Mouse (Mus musculus) embryonic facial prominence, embryonic 13.5 days (tissue): ENCODE results near the gene Rnf31. TPM values are rescaled to one million over a fixed set of nuclear protein-coding genes. Genes with fewer than 3 reads are reported as not detected.

Experiments
- ATAC-seq: fragments of 200-750 bp; cut with Nextera tagmentation; 2 replicates; pipeline ENCODE4 v1.8.0; 2017; ENCODE audit warnings: low read depth; ENCODE audit not compliant: insufficient number of reproducible peaks, insufficient read depth, low FRiP score, low TSS enrichment
- H3K27ac ChIP-seq: fragments of 300-500 bp; sonication (generic); 2 replicates; pipeline ENCODE4 v1.5.1; 2015; ENCODE audit warnings: moderate library complexity, mild to moderate bottlenecking, inconsistent platforms
- H3K27me3 ChIP-seq: fragments of 300-500 bp; sonication (generic); 2 replicates; pipeline ENCODE4 v1.6.1; 2015; ENCODE audit warnings: mild to moderate bottlenecking, inconsistent platforms
- H3K36me3 ChIP-seq: fragments of 300-500 bp; sonication (generic); 2 replicates; pipeline ENCODE4 v1.6.1; 2015; ENCODE audit warnings: mild to moderate bottlenecking, inconsistent platforms
- H3K4me1 ChIP-seq: fragments of 300-500 bp; sonication (generic); 2 replicates; pipeline ENCODE4 v1.6.1; 2015; ENCODE audit warnings: inconsistent platforms
- H3K4me2 ChIP-seq: fragments of 300-500 bp; sonication (generic); 2 replicates; pipeline ENCODE4 v1.6.1; 2015; ENCODE audit warnings: moderate library complexity, mild to moderate bottlenecking, inconsistent platforms
- H3K4me3 ChIP-seq: fragments of 300-500 bp; sonication (generic); 2 replicates; pipeline ENCODE4 v1.5.1; 2015; ENCODE audit warnings: mild to moderate bottlenecking, inconsistent platforms
- H3K9ac ChIP-seq: fragments of 300-500 bp; sonication (generic); 2 replicates; pipeline ENCODE4 v1.6.1; 2015; ENCODE audit warnings: mild to moderate bottlenecking, inconsistent platforms
- H3K9me3 ChIP-seq: fragments of 300-500 bp; sonication (generic); 2 replicates; pipeline ENCODE4 v1.6.1; 2016; ENCODE audit warnings: inconsistent platforms
- WGBS: fragments of 180-500 bp; shearing (Covaris S2); methylation state at CpG from one replicate; pipeline ENCODE4 v1.1.7; 2015; ENCODE audit warnings: mixed read lengths; 5-methylcytosine and 5-hydroxymethylcytosine counted together
- polyA plus RNA-seq: library from polyadenylated mRNA; unstranded; fragments of >200 nt; fragmentation: Nextera tagmentation; extraction: Ambion mirVana; gene quantifications from 2 replicates; pipeline ENCODE4 v1.2.1, GENCODE M21; 2015

Rnf31 gene
- polyA plus RNA-seq, 1 experiment from 2014 or later = 17.6 TPM

DNA sequence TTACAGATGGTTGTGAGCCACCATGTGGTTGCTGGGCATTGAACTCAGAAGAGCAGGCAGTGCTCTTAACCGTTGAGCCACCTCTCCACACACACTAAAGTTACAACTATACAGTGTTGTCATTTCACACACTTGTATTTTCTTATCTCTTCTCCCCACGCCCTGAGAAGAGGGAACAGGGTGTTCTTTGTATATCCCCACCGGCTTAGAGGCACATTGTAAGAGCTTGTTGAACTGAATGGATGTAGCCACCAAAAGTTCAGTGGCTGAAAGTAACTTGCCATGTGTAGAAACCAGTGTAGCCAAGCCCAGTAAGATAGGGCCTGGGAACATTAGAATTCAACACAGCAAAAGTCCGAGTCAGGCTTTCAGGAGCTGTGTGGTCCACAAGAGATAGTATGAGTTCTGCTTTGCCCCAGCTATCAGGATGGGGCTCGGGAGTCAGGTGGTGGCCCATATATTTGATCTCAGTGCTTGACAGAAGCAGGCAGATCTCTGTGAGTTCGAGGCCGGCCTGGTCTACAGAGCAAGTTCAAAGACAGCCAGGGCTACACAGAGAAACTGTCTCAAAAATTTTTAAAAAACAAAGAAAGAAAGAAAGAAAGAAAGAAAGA lies 23.2 kb downstream of the Rnf31 start:
- no peak overlapping the region for H3K4me3 ChIP-seq
- no peaks in the 10 kb centered on the region for H3K9me3 ChIP-seq
- 77% methylated on average over 7 of the region's 7 CpGs for WGBS
- peaks cover 6% of the 10 kb centered on the region; the same call in 1 of the 2 replicates for H3K4me1 ChIP-seq
- ATAC-seq = no peak
- H3K27ac ChIP-seq = no peak overlapping the region
- H3K9ac ChIP-seq = no peak overlapping the region
- H3K36me3 ChIP-seq = peaks cover 3% of the 10 kb centered on the region; the same call in 1 of the 2 replicates
- no peaks in the 10 kb centered on the region for H3K27me3 ChIP-seq
- no peak overlapping the region for H3K4me2 ChIP-seq

GRCm38 (mm10) chr14:55615876-55616275 lies 24.4 kb downstream of the Rnf31 start:
- no peaks in the 10 kb centered on the region for H3K36me3 ChIP-seq
- 38% methylated on average over 2 of the region's 2 CpGs for WGBS
- H3K9ac ChIP-seq = no peak overlapping the region
- no peak overlapping the region for H3K4me3 ChIP-seq
- no peak for ATAC-seq
- H3K27ac ChIP-seq = no peak overlapping the region
- H3K9me3 ChIP-seq = no peaks in the 10 kb centered on the region
- H3K27me3 ChIP-seq = no peaks in the 10 kb centered on the region
- H3K4me2 ChIP-seq = no peak overlapping the region
- H3K4me1 ChIP-seq = peaks cover 6% of the 10 kb centered on the region; the same call in 1 of the 2 replicates

DNA sequence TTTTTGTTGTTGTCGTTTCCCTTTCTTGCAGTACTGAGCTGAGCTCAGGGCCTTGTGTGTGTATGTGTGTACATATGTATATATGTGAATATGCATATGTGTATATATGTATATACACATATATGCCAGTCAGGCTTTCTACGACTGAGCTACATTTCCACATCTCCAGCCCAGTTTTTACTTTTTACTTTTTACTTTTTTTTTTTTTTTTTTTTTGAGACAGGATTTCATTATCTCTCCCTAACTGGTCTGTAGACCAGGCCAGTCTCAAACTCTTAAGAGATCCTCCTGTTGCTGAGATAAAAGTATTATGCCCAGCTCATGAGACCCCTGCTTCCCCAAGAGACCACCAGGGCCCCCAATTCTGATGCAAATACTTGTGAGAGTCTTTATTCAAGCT lies 25.3 kb downstream of the Rnf31 start:
- no peaks in the 10 kb centered on the region for H3K36me3 ChIP-seq
- no peak overlapping the region for H3K4me2 ChIP-seq
- no peak overlapping the region for H3K27ac ChIP-seq
- no peak overlapping the region for H3K9ac ChIP-seq
- H3K9me3 ChIP-seq = no peaks in the 10 kb centered on the region
- 75% methylated on average over 2 of the region's 2 CpGs for WGBS
- no peak for ATAC-seq
- peaks cover 6% of the 10 kb centered on the region; the same call in 1 of the 2 replicates for H3K4me1 ChIP-seq
- H3K27me3 ChIP-seq = no peaks in the 10 kb centered on the region
- H3K4me3 ChIP-seq = no peak overlapping the region

GRCm38 (mm10) chr14:55617822-55618221 lies 26.3 kb downstream of the Rnf31 start, which contains the start of gene Rec8:
Gene Rec8, plus strand, starts transcription at chr14:55618037.
- H3K9ac ChIP-seq = peak within 1 kb of the TSS; percentile 46; the same call in 1 of the 2 replicates
- no peak for ATAC-seq
- peak within 1 kb of the TSS; percentile 44 for H3K4me2 ChIP-seq
- no peaks in the 10 kb centered on the region for H3K27me3 ChIP-seq
- H3K36me3 ChIP-seq = no peaks in the 10 kb centered on the region
- peaks cover 6% of the 10 kb centered on the region; the same call in 1 of the 2 replicates for H3K4me1 ChIP-seq
- no peak within 1 kb of the TSS for H3K27ac ChIP-seq
- H3K9me3 ChIP-seq = no peaks in the 10 kb centered on the region
- peak within 1 kb of the TSS; percentile 11 for H3K4me3 ChIP-seq
- 27% methylated on average over 21 of the region's 21 CpGs for WGBS

GRCm38 (mm10) chr14:55618486-55619195 lies 27.1 kb downstream of the Rnf31 start:
- Histone ChIP-seq H3K27me3 (no peaks in the 10 kb centered on the region), H3K4me3 (peak overlapping the region; percentile 11), H3K4me2 (peak overlapping the region; percentile 44), H3K9me3 (no peaks in the 10 kb centered on the region), H3K4me1 (peaks cover 6% of the 10 kb centered on the region; the same call in 1 of the 2 replicates), H3K27ac (no peak overlapping the region), H3K36me3 (peaks cover under 1% of the 10 kb centered on the region; the same call in 1 of the 2 replicates), H3K9ac (peak overlapping the region; percentile 46; the same call in 1 of the 2 replicates)
- 41% methylated on average over 22 of the region's 22 CpGs for WGBS
- no peak for ATAC-seq

- Histone ChIP-seq H3K9me3 (no peaks in the 10 kb centered on the region), H3K36me3 (peaks cover 96% of the 10 kb centered on the region), H3K4me1 (no peaks in the 10 kb centered on the region), H3K9ac (no peak overlapping the region), H3K4me3 (no peak overlapping the region), H3K4me2 (no peak overlapping the region), H3K27me3 (no peaks in the 10 kb centered on the region), H3K27ac (no peak overlapping the region)
- WGBS = 93% methylated on average over 27 of the region's 27 CpGs
- no peak for ATAC-seq
Measured at GRCm38 (mm10) chr14:55628077-55628827, 36.7 kb downstream of the Rnf31 start.

DNA sequence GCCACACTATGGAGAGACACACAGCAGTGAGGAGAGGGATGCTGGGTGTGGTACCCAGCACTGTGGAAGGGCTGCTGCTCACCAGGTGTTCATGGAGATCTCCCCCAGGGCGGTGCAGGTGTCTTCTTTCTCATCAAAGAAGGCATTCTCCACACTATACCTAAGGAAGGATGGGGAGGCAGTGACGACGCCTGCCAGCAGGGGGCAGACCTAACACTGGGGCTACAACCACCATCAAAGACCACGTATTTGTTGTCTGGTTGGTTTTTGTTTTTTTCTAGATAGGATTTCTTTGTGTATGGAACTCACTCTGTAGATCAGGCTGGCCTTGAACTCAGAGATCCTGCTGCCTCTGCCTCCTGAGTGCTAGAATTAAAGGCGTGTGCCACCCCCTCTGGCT lies 37.8 kb downstream of the Rnf31 start:
- Histone ChIP-seq H3K4me2 (no peak overlapping the region), H3K27me3 (no peaks in the 10 kb centered on the region), H3K36me3 (peaks cover 98% of the 10 kb centered on the region), H3K4me1 (peaks cover 6% of the 10 kb centered on the region), H3K9ac (no peak overlapping the region), H3K4me3 (no peak overlapping the region), H3K9me3 (no peaks in the 10 kb centered on the region), H3K27ac (no peak overlapping the region)
- WGBS = 57% methylated on average over 5 of the region's 5 CpGs
- ATAC-seq = no peak

DNA sequence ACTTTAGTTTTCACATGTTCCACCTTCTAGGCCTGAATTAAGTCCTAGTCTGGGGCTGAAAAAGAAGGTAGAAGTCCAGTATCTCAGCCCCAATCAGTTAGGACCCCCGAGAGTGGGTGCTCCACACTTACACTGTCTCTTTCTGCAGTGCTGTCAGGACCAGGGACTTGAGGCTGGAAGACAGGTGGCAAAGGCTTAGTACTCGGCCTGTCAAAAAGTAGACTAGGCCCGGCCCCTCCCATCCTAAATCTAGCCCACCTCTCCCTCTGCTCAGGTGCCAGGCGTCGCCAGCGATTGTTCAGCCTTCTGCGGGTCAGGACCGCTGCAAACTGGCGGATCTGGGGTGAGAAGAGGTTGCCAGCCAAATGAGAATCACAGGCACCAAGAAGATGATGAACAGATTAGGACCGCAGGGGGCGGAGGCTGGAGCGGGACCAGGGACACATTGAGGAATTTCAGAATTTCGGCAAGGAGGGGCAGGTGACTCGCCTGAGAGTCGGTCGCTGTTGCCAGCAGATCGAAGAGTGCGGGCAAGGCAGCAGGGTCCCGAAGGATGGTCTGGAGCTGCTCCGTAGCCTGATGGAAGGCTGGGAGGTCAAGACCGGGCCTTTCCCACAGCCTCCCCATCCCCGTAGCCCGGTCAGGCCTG lies 43.5 kb downstream of the Rnf31 start:
- Histone ChIP-seq H3K9me3 (no peaks in the 10 kb centered on the region), H3K4me2 (peak overlapping the region; percentile 74), H3K36me3 (peaks cover 82% of the 10 kb centered on the region), H3K4me3 (peak overlapping the region; percentile 74), H3K9ac (peak overlapping the region; percentile 84), H3K27me3 (no peaks in the 10 kb centered on the region), H3K4me1 (peaks cover 19% of the 10 kb centered on the region), H3K27ac (peak overlapping the region; percentile 78)
- 4% methylated on average over 23 of the region's 23 CpGs for WGBS
- ATAC-seq = no peak

DNA sequence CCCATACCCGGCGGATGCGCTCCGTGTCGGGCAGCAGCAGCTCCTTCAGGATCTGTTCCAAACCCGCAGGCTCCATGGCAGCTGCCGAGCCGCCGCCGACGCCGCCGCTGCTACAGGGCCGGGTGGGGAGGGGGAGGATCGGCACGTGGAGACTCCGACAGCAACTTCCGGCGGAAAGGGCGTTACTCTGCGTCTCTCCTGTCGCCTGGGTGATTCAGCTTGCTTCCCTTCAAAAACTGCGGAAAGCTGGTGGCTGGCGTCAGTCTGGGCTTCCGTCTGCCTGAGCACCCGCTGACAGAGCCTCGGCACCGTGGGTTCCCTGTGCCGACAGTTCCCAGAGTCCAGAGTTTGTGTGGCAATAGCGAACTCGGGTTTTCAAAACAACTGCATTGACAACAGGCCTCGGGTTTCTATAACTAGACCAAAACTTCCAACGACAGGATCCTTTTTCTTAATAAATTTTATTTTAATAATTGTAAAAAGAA lies 44.1 kb downstream of the Rnf31 start, which contains the start of gene Ipo4:
TSS of gene Ipo4 (minus strand) at position 435 of the 485 bp plus-strand sequence.
- Histone ChIP-seq H3K27ac (peak within 1 kb of the TSS; percentile 78), H3K4me1 (peaks cover 19% of the 10 kb centered on the region)

GRCm38 (mm10) chr14:55637795-55638194 lies 46.3 kb downstream of the Rnf31 start, which contains the start of gene Gm49378:
Gene Gm49378, minus strand, starts transcription at chr14:55637895.
- H3K9ac ChIP-seq = no peak within 1 kb of the TSS
- H3K4me1 ChIP-seq = peaks cover 25% of the 10 kb centered on the region
- no peaks in the 10 kb centered on the region for H3K9me3 ChIP-seq
- no peak within 1 kb of the TSS for H3K27ac ChIP-seq
- peaks cover 70% of the 10 kb centered on the region for H3K36me3 ChIP-seq
- H3K4me2 ChIP-seq = no peak within 1 kb of the TSS
- H3K27me3 ChIP-seq = no peaks in the 10 kb centered on the region
- no peak within 1 kb of the TSS for H3K4me3 ChIP-seq
- WGBS = 95% methylated on average over 9 of the region's 9 CpGs
- ATAC-seq = no peak

More for the DNA sequence above, 44.1 kb downstream of the Rnf31 start, which contains the start of gene Ipo4:
- Histone ChIP-seq H3K9ac (peak within 1 kb of the TSS; percentile 84), H3K4me2 (peak within 1 kb of the TSS; percentile 74), H3K36me3 (peaks cover 82% of the 10 kb centered on the region), H3K27me3 (no peaks in the 10 kb centered on the region), H3K9me3 (no peaks in the 10 kb centered on the region), H3K4me3 (peak within 1 kb of the TSS; percentile 74)
- WGBS = 1% methylated on average over 33 of the region's 33 CpGs
- ATAC-seq = peak; percentile 68

DNA sequence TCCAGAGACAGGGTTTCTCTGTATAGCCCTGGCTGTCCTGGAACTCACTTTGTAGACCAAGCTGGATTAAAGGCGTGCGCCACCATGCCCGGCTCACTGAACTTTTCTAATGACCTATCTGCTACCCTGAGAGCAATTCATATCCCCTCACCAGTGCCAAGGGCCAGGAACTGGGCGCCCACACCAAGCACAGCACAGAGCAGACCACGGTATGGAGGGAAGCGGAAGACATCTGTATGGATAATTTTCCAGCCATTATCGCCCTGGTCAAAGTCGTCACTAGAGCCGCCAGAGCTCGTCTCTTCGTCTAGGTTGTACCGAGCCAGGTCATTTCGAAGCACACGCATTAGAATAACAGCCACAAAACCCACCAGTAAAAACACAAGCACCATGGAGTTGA lies 49.3 kb downstream of the Rnf31 start:
- WGBS = 94% methylated on average over 14 of the region's 14 CpGs
- Histone ChIP-seq H3K4me1 (peaks cover 24% of the 10 kb centered on the region), H3K9me3 (no peaks in the 10 kb centered on the region), H3K27me3 (no peaks in the 10 kb centered on the region), H3K4me3 (no peak overlapping the region), H3K4me2 (no peak overlapping the region), H3K36me3 (peaks cover 57% of the 10 kb centered on the region), H3K27ac (no peak overlapping the region), H3K9ac (no peak overlapping the region)
- no peak for ATAC-seq
